Mouse (Mus musculus): ENCODE results near the gene Lgals7. TPM values are rescaled to one million over a fixed set of nuclear protein-coding genes. Genes with fewer than 3 reads are reported as not detected.

Lgals7 gene
- total RNA-seq (2021) = under 1 TPM in 1 of 2 experiments, not detected in 1; 0.66 TPM
- long read RNA-seq, experiment 1 = 0 reads
- long read RNA-seq, experiment 2 = 0 reads

DNA sequence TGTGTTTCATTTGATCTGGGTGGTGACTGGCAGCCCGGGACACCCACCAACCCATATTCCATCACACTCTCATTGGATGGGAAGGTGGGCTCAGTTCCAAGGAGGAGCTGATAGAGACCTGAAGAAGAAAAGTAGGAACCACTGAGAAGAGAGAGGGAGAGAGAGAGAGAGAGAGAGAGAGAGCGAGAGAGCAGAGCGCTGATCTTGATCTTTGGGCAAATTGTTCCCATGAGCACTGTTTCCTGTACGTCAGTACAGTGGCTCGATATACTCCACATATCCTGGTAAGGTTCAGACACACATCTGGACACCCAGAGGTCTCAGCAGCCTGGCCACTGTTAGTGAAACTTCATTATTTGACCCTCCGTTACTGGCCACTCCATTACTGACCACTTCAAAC, at the start of gene Lgals7:
TSS of gene Lgals7 (plus strand) at position 314 of the 400 bp plus-strand sequence.
- DNase-seq (ENCODE audit: low spot score) = no peak

DNA sequence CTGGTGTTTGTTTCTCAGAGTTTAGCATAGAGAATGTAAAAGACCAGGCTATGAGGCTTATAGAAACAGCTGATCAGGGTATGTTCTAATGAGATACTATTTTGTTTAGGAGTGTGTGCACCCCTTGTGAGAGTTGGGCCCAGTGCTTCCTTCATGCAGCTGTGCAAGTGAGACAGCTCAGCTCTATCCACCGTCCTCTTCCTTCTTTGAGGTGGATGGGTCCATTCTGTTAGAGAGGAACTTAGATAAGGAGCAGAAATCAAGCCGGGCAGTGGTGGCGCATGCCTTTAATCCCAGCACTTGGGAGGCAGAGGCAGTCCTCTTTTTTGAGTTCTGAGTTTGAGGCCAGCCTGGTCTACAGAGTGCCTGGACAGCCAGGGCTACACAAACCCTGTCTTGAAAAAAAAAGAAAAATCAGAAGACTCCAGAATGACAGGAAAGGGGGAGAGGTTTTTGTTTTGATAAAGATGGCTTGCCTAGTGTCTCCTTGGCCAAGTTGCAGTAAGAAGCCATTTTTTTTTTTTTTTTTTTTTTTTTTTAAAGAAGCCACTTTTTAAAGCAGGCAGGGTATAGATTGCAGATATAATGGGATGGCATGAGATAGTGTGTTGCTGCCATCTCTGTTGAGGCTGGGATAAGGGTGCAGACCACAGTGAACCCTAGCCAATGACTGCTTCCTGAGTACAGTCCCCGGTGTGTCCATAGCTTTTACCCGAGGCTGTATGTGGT, 49.2 kb upstream of the Lgals7 start:
- DNase-seq (ENCODE audit: low spot score) = no peak

DNA sequence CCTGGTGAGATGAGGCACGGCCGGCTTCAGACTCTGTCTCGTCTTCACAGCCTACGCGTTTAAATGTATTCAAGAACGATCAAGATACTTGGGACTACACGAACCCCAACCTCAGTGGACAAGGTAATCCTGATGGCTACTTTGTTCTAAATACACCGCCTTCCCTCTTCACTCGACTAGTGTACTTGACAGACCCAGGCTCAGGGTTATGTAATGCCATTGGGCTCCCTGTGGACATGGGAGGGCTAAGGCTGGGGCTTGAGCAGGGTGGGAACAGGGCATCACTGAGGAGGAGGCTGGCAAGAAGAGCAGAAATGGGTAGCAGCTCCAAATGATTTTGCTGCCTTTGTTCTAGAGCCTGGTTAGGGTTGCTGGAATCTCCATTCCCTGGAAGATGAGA, 48.4 kb upstream of the Lgals7 start:
- DNase-seq (ENCODE audit: low spot score) = no peak

DNA sequence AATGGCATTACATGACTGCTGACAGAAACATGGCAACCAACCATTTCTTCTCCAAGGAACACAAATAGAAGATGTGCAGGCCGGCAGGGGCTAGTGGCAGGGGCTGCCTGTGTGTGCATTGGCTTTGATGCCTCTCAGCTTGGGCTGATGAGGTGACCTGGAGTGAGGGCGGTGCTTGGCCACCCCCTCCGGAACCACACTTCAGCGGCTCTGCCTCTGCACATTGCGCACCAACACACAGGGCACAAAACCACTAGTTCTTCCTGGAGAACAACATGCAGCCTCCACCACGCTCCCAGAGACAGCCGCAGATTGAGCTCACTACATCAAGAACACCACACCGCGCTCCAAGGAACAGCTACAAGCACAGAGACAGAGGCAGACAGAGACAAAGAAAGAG, 47.5 kb upstream of the Lgals7 start:
- DNase-seq (ENCODE audit: low spot score) = no peak

DNA sequence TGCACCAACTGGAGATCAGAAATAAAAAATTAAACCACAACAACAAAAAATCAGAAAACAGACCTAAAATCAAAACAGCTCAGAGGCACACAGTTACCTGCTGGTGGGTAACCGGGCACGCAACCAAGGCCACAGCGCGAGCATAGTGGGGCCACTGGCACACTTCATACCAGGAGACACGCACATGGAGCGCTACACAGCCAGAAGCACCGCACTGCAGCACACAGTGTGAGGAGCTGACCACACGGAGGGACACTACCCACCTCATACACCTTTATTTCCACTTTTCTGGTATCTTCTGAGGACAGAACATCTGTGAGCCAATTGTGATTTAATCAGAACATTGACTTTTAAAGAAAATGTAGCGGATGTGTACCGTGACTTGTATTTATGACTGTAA, 46.7 kb upstream of the Lgals7 start:
- no peak for DNase-seq (ENCODE audit: low spot score)

DNA sequence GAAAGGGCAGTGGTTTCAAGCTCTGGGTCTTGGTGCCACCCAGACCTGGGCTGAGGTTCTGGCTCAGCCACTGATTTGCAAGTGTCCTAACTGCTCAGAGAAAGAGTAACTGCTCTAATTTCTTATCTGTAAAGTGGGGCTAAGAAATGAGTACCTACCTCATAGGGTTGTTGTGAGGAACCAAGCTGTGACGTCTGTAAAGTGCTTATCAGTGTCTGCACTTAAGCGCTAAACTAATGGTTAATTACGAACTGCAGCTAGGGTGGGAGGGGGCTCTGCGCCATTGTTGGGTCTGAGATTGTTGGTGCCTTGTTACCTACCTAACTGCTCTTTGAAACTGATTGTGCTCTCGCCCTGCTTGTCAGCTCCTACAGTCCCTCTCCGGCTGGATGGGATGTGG, 46.1 kb upstream of the Lgals7 start:
- DNase-seq (ENCODE audit: low spot score) = no peak

DNA sequence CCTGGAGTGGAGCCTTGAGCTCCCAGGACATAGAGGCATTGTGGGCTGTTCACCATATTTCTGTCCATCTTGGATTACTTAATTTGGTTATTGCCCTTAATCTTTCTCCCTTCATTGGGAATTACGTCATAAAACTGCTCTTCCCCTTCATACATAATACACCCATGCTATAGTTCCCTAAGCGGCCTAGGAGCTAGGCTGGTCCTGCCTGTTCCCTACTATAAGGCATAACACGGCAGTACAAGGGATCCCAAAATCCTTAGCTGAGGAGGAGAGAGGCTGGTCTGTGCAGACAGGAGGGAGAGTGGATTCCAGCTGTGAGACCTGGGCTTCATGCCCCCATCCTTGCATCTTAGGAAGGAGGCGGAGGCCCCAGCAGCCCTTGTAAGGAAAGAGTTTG, 45.7 kb upstream of the Lgals7 start:
- DNase-seq (ENCODE audit: low spot score) = no peak

DNA sequence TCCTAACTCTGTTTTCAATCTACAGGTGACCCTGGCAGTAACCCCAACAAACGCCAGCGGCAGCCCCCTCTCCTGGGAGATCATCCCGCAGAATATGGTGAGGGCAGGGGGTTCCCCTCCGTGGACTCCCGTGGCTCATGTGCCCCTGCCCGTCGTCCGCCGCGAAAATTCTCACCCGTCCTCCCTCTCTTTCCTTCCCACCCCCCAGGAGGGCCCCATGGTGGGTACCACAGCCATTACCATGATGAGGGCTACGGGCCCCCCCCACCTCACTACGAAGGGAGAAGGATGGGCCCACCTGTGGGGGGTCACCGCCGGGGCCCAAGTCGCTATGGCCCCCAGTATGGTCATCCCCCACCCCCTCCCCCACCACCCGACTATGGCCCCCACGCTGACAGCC, 45.2 kb upstream of the Lgals7 start:
- no peak for DNase-seq (ENCODE audit: low spot score)

DNA sequence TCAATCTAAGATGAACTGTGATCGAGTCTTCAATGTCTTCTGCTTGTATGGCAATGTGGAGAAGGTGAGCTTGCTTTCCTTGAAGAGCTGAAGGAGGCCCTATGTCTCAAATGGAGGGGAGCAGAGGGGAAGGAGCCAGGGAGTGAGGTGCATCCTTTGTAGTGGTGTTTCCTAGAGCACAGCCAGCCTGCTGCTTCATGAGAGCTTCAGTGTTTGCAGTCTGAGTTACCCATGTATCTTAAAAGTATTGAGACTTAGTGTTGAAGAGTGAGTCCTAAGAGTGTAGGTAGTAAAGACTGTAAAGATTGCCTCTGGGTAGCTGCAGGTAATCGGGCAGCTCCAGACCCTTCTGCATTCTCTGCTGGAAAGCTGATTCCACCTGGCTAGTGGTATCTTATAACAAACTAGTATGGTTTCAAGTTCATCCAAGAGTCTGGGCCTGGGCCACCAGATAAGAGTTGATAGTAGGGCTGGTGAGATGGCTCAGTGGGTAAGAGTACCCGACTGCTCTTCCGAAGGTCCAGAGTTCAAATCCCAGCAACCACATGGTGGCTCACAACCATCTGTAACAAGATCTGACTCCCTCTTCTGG, 44.7 kb upstream of the Lgals7 start:
- DNase-seq (ENCODE audit: low spot score) = no peak

DNA sequence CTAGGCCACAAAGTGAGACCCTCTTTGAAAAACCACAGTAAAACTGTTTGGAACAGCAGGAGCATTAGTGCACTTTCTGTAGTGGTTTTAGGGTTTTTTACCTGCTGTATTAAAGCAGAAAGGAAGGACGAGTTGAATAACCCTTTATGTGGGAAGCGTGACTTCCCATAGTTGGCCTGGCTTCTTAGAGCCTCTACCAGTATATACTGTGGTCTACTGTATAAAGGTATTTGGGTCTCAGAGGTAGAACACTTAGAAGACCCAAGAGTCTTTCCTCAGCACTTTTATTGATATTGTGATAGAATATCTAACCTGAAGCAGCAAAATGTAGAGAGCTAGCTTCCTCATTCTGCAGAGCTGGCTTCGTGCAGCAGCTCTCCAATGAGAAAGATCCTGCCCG, 44.1 kb upstream of the Lgals7 start:
- DNase-seq (ENCODE audit: low spot score) = no peak

DNA sequence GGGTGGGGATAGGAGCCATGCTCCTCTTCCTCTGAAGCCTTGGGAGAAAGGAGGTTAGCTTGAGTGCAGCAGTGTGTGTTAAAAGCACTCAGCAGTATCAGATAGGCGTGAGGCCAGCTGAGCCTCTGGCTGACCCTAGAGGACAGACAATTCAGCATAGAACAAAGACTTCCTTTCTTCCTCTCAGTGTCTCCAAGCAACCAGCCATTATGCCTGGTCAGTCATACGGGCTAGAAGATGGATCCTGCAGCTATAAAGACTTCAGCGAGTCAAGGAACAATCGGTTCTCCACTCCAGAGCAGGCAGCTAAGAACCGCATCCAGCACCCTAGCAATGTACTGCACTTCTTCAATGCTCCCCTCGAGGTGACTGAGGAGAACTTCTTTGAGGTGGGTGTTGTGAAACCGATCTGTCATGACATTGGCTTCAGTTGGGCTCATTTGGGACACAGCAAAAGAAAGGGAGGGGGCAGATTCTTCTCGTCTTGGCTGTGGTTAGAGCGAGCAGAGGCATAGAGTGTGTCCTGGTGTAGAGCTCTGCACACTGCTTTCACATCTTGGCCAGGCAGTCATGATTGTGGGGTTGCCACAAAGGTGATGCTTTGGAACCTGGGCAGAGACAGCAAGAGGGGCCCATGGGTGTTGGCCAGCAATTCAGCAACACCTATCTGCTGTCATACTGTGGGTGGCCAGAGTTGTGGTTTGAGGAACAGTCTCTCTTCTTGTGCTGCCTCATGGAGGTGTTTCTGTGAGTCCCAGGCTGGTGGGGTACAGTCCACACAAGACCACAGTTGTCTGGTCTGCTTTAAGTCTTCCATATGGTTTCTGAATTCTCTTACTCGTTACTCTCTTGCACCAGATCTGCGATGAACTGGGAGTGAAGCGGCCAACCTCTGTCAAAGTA, 43.0 kb upstream of the Lgals7 start:
- DNase-seq (ENCODE audit: low spot score) = no peak

DNA sequence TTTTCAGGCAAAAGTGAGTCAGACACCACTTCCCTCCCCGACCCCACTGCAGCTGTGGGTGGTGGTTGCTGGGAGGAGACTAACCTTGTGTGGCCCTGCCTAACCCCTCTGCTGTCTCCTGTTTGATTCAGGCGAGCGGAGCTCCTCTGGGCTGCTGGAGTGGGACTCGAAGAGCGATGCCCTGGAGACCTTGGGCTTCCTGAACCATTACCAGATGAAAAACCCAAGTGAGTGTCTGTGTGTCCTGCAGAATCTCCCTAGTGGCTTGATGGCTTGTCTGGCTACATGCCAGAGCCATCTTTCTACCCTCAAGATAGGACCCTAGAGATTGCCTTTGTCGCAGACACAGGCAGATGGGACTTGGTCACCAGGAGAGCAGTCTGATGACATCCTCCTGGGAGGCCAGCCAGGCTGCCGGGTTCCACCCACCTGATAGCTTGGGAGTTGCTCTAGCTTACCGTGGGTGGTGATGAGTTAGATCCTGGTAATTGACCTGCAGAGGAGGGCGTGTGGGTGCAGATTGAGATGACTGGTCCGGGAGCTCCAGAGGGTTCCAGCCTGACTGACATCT, 42.3 kb upstream of the Lgals7 start:
- DNase-seq (ENCODE audit: low spot score) = peak; percentile 60

DNA sequence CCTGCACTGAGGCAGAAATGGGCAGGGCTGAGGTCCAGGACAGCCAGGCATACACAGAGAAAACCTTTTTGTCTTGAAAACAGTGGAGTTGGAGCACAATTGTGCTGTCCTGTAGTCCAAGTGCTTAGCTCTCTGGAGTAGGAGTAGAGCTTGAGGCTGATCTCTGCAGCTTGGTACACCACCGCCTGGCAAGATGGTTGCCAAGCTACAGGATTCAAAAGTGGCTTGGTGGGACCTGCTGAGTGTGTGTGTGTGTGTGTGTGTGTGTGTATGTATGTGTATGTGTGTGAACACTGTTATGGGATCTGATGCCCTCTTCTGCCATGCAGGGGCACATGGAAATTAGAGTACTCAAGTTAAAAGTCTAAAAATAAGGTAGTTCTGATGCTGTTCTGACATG, 41.1 kb upstream of the Lgals7 start:
- DNase-seq (ENCODE audit: low spot score) = no peak

DNA sequence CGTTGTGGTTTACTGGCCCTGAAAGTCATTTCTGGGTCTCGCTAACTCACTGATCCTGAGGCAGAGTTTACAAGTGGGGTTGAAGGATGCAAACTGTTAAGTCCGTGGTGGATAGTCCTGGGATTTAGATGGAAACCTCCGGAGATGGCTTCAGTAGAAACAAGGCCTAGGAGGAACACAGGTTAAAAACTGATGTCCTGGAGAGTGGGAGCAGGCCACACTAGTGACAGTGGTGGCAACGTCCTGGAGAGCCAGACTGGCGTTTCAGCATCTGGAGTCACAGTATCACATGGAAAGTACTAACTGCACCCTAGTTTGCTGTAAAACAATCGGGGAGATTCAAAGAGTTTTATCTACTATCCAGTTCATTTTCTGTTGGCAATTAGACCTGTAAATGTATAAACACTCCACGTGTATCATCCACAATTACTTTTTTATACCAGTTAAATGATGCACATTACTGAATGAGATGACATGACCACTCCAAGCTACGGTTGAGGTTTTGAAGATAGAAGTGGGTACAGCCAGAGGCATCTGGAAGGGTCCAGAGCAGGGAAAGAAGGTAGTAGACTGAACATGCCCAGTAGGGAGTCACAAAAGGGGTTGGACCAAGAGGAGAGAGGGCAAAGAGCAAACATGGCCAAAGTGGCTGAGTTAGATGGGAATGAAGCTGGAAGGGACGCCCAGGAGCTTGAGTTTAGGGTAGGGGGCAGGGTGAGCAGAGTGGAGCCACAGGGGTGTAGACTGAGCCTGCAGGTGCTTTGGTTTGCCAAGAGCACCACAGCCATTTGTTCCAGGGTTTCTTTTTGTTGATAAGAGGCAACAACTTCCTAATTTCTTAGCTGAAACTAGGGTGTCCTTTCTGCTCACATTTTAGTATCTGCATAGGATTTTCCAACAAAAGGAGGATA, 40.4 kb upstream of the Lgals7 start:
- DNase-seq (ENCODE audit: low spot score) = no peak

DNA sequence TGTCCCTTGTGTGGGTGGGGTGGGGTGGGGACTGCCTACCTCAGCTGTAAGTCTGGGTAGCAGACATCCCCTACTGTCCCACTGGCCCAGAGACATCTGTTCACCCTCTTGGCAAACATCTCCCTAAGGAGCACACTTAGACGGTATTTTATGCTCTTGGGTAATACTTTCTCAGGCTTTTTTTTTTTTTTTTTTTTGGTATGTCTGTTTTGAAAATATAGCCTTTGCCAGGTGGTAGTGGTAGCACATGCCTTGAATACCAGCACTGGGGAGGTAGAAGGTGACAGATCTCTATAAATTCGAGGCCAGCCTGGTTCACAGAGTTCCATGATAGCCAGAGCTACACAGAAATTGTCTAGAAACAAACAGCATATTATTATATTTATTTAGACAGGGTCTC, 39.7 kb upstream of the Lgals7 start:
- DNase-seq (ENCODE audit: low spot score) = no peak

DNA sequence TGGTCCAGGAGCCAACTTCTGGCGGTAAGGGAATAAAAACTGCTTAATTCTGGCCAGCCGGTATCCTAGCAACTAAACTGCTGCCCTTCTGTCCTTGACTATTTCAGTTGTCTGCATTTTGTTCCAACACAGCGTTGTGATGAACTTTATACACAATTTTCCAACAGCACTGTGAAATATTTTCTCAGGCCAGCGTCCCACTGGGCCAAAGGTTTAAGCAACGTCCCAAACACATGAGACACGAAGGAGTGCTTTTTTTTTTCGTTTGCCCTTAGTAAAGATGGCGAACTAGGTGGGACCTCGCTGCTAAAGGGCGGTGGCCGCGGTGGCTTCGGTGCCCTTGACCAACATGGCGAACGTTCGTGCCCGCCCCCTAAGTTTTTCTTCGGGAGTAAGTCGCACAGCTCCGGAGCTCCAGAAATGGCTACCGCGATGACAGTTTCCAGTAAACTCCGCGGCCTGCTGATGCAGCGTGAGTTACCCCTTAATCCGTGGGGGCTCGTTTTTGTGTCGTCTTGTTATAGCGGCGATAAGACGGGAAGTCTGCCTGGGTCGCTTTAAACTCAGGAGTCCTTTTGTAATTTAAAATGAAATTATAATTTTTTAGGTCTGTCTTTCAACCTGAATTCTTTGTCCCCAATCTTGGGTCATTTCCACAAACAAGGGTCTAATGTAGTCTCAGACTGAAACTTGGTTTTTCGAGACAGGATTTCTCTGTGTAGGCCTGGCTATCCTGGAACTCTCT, 38.5 kb upstream of the Lgals7 start, which contains the start of gene Ech1:
TSS of gene Ech1 (plus strand) at position 277 of the 745 bp plus-strand sequence.
- peak; percentile 95 for DNase-seq (ENCODE audit: low spot score)

DNA sequence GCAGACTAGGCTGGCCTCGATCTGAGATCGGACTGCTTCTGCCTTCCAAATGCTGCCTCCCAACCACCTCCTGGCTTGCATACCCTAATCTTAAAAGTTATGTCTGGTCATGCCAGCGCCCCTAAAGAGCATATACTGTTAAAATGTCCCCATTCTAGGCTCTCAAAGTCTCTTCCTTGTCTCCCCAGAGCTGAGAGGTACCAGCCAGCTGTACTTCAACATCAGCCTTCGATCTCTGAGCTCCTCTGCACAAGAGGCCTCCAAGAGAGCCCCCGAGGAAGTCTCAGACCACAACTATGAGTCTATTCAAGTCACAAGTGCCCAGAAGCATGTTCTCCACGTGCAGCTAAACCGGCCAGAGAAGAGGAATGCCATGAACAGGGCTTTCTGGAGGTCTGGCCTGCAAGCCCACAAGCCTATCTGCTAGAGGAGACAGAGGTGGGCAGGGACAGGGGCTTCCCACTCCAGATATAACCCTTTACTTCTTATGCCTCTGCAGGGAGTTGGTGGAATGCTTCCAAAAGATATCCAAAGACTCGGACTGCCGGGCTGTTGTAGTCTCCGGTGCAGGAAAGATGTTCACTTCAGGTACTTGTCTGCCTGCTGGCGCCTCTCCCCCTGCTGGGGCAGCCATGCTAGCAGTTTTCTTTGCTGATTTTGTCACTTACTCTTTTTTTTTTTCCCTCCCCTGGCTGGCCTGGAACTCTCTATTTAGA, 37.8 kb upstream of the Lgals7 start:
- DNase-seq (ENCODE audit: low spot score) = no peak

DNA sequence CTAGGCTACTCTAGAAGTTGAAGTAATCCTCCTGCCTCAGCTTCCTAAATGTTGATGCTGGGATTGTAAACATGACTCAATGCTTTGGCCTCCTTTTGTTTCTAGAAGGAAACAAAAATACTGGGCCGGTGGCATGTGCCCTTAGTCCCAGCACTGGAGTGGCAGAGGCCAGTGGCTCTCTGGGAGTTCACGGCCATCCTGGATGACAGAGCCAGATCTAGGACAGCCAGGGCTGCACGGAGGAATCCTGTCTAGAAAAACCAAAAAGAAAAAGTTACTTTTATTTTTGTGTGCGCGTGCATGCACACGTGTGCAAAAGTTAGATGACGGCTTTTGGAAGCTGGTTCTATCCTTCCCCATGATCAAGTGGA, 37.3 kb upstream of the Lgals7 start:
- DNase-seq (ENCODE audit: low spot score) = no peak

DNA sequence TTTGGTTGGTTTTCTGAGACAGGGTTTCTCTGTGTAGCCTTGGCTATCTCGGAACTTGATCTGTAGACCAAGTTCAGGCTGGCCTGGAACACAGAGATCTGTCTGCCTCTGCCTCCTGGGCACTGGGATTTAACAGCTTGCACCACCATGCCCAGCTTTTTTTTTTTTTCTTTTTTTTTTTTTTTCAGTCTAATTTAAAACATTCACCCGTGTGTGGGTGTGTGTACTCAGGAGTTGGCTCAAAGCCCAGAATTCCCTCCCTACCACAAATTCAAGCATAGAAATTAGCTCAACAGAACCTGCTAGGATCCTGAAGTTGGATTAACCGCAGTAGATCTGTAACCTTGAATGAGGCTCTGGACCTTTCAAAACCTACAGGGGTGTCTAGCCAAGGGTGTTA, 36.3 kb upstream of the Lgals7 start:
- DNase-seq (ENCODE audit: low spot score) = no peak

DNA sequence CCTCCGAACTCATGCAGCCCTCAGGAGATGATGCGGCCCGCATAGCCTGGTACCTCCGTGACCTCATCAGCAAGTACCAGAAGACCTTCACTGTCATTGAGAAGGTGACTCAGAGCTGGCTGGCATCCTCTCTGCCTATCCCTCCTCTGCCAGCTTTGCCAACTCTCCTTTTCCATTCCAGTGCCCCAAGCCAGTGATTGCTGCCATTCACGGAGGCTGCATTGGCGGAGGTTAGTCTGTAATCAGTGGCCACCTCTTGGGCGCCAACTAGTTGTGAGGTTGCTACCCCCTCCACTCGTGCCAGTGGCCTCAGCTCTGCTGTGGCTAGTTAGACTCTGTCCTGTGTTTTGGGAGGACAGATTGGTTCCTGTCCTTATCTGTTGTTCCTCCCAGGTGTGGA, 33.8 kb upstream of the Lgals7 start:
- DNase-seq (ENCODE audit: low spot score) = no peak

Measured in gastrocnemius, adult 18-20 months (tissue).